Mouse (Mus musculus) embryonic fibroblast, embryonic 13.5 days (primary cell): ENCODE data around the gene Cyp2c70.

Experiments used
- CTCF ChIP-seq: IDR thresholded peaks from 2 replicates; pipeline ENCODE4 v1.5.1; 2011; ENCODE audit warnings: mild to moderate bottlenecking, control low read depth, low read length, moderate library complexity, borderline replicate concordance; ENCODE audit not compliant: insufficient read depth
- POLR2A ChIP-seq: IDR thresholded peaks from 2 replicates; pipeline ENCODE4 v1.6.1; 2011; ENCODE audit warnings: low read depth, mild to moderate bottlenecking, control low read depth, low read length, moderate library complexity

DNA sequence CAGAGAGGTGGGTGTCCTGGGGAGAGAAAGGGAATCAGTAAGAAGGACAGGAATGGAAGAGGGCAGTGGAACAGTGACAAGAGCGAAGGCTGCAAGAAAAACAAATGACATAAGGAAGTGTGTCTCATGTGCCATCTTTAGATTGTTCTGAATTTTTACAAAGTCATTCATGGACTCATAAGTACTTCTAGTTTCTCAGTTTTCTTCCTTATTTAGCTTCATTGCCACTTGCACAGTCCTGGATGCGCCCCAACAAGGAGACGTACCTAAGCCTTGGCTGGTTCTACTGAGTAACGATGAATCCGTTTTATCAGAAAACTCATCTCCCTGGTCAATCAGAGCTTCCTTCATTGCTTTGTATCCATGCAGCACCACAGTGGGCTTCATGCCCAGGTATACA lies 3.5 kb downstream of the Cyp2c70 start:
- TF ChIP-seq POLR2A (no peak), CTCF (no peak)
